Mouse (Mus musculus) brain, embryonic 14.5 days (tissue): ENCODE measurements around the gene Lxn.

ENCODE experiments used
- CTCF ChIP-seq: fragments of 200-500 bp; IDR thresholded peaks from 2 replicates; pipeline ENCODE4 v1.5.1; 2012; ENCODE audit warnings: inconsistent platforms, mild to moderate bottlenecking, moderate library complexity, borderline replicate concordance; ENCODE audit not compliant: insufficient read depth, insufficient read length; ENCODE audit errors: extremely low read depth
- POLR2A ChIP-seq: fragments of 200-500 bp; IDR thresholded peaks from 2 replicates; pipeline ENCODE4 v1.6.1; 2012; ENCODE audit warnings: mild to moderate bottlenecking, inconsistent platforms, borderline replicate concordance; ENCODE audit not compliant: poor library complexity, insufficient read depth, insufficient read length, severe bottlenecking; ENCODE audit errors: extremely low read depth

GRCm38 (mm10) chr3:67492086-67492869 is 28.6 kb upstream of the Lxn start:
- TF ChIP-seq POLR2A (no peak), CTCF (no peak)
